22 mouse cellular contexts compared by ENCODE assay signal in genomic region chr11:83867571-83867970, GRCm38 (mm10). TPM values are rescaled to one million over a fixed set of nuclear protein-coding genes. Genes with fewer than 3 reads are reported as not detected.
DNase-seq lines count a peak whose midpoint lies in the region; ATAC-seq and TF ChIP-seq lines count a peak whose summit lies in the region.
"Had no signal": no experiment of that assay in that cellular context is flagged by ENCODE, and none has a peak within 500 bp of the region (broad histone marks: within the 10 kb centered on the region; RNA-seq: fewer than 3 reads in every experiment).

No protein-coding gene starts in this region.

- no peak for TF ChIP-seq CTCF in testis, adult 2 months (IDR thresholded peaks at IDR 0.05; ENCODE audit: control insufficient read depth, insufficient read depth, insufficient replicate concordance, low read depth, low read length)
- no peak for TF ChIP-seq CTCF in stomach, postnatal 0 days (IDR thresholded peaks at IDR 0.05; ENCODE audit: low read depth)

- TF ChIP-seq EP300 in stomach, postnatal 0 days (optimal IDR thresholded peaks at IDR 0.05) = no peak

- H3K9ac ChIP-seq in midbrain, embryonic 13.5 days (replicated peaks) = no peak overlapping the region
- H3K9ac ChIP-seq in stomach, postnatal 0 days (ENCODE audit: low read length) = no peak overlapping the region
- no peak overlapping the region for H3K9ac ChIP-seq in intestine, embryonic 15.5 days
- H3K9ac ChIP-seq: embryonic facial prominence, embryonic 12.5 days; forebrain, embryonic 12.5 days; forebrain, postnatal 0 days; heart, embryonic 15.5 days; hindbrain, embryonic 15.5 days had no signal

- H3K4me3 ChIP-seq in midbrain, embryonic 10.5 days = no peak overlapping the region
- no peak overlapping the region for H3K4me3 ChIP-seq in midbrain, embryonic 13.5 days (replicated peaks)
- peak overlapping the region; percentile 45 for H3K4me3 ChIP-seq in testis, adult 2 months (ENCODE audit: control insufficient read depth, low read depth, low read length)
- no peak overlapping the region for H3K4me3 ChIP-seq in stomach, postnatal 0 days (ENCODE audit: low read depth, low read length)
- H3K4me3 ChIP-seq in intestine, embryonic 15.5 days (replicated peaks) = no peak overlapping the region
- H3K4me3 ChIP-seq: embryonic facial prominence, embryonic 12.5 days; forebrain, embryonic 12.5 days; heart, adult 2 months; heart, embryonic 15.5 days; hindbrain, embryonic 15.5 days had no signal

- 37% methylated on average over 3 of the region's 3 CpGs for WGBS in midbrain, embryonic 10.5 days
- WGBS in midbrain, embryonic 13.5 days = 36% methylated on average over 3 of the region's 3 CpGs
- 65% methylated on average over 3 of the region's 3 CpGs for WGBS in stomach, postnatal 0 days
- 51% methylated on average over 3 of the region's 3 CpGs for WGBS in intestine, embryonic 15.5 days

- H3K27me3 ChIP-seq in midbrain, embryonic 10.5 days (ENCODE audit: low read depth, poor library complexity, severe bottlenecking) = peaks cover 77% of the 10 kb centered on the region
- peaks cover 49% of the 10 kb centered on the region for H3K27me3 ChIP-seq in midbrain, embryonic 13.5 days
- H3K27me3 ChIP-seq in testis, adult 2 months (ENCODE audit: control insufficient read depth, insufficient read depth, low read length) = no peaks in the 10 kb centered on the region
- H3K27me3 ChIP-seq in stomach, postnatal 0 days (ENCODE audit: control insufficient read depth, insufficient read depth, low read length) = no peaks in the 10 kb centered on the region
- no peaks in the 10 kb centered on the region for H3K27me3 ChIP-seq in intestine, embryonic 15.5 days (replicated peaks)
- H3K27me3 ChIP-seq: embryonic facial prominence, embryonic 12.5 days had no signal

- no peak for ATAC-seq in midbrain, embryonic 13.5 days
- ATAC-seq in stomach, postnatal 0 days (ENCODE audit: low FRiP score, low TSS enrichment) = no peak
- no peak for ATAC-seq in intestine, embryonic 15.5 days
- ATAC-seq: forebrain, postnatal 0 days had no signal

- TF ChIP-seq POLR2A in testis, adult 2 months (IDR thresholded peaks at IDR 0.05; ENCODE audit: control insufficient read depth, low read depth, low read length) = no peak

- H3K36me3 ChIP-seq in midbrain, embryonic 10.5 days = no peaks in the 10 kb centered on the region
- H3K36me3 ChIP-seq in midbrain, embryonic 13.5 days = no peaks in the 10 kb centered on the region
- H3K36me3 ChIP-seq in testis, adult 2 months (ENCODE audit: control insufficient read depth, insufficient read depth, low read length) = no peaks in the 10 kb centered on the region
- no peaks in the 10 kb centered on the region for H3K36me3 ChIP-seq in stomach, postnatal 0 days (ENCODE audit: control insufficient read depth, insufficient read depth, low read length)
- no peaks in the 10 kb centered on the region for H3K36me3 ChIP-seq in intestine, embryonic 15.5 days
- H3K36me3 ChIP-seq: embryonic facial prominence, embryonic 12.5 days; forebrain, embryonic 12.5 days; heart, embryonic 15.5 days; hindbrain, embryonic 15.5 days had no signal

- H3K4me1 ChIP-seq in midbrain, embryonic 10.5 days = peaks cover 43% of the 10 kb centered on the region
- peaks cover 10% of the 10 kb centered on the region; the same call in 1 of the 2 replicates for H3K4me1 ChIP-seq in midbrain, embryonic 13.5 days (replicated peaks)
- H3K4me1 ChIP-seq in testis, adult 2 months (ENCODE audit: control insufficient read depth, insufficient read depth, low read length) = peaks cover 2% of the 10 kb centered on the region
- H3K4me1 ChIP-seq in stomach, postnatal 0 days (replicated peaks; ENCODE audit: control insufficient read depth, insufficient read depth) = no peaks in the 10 kb centered on the region
- peaks cover 10% of the 10 kb centered on the region for H3K4me1 ChIP-seq in intestine, embryonic 15.5 days (replicated peaks)
- H3K4me1 ChIP-seq: embryonic facial prominence, embryonic 12.5 days; heart, embryonic 15.5 days; hindbrain, embryonic 15.5 days had no signal

- 0 out of 2 replicates have a peak overlapping the region, but pooled peaks have one; percentile 6 for H3K27ac ChIP-seq in midbrain, embryonic 10.5 days (replicated peaks)
- no peak overlapping the region for H3K27ac ChIP-seq in midbrain, embryonic 13.5 days
- no peak overlapping the region for H3K27ac ChIP-seq in testis, adult 2 months (ENCODE audit: control insufficient read depth, insufficient read depth, low read depth, low read length)
- 0 out of 2 replicates have a peak overlapping the region, but pooled peaks have one; percentile 13 for H3K27ac ChIP-seq in stomach, postnatal 0 days (replicated peaks)
- H3K27ac ChIP-seq in intestine, embryonic 15.5 days = no peak overlapping the region
- H3K27ac ChIP-seq: embryonic facial prominence, embryonic 12.5 days; forebrain, embryonic 12.5 days; heart, adult 2 months; heart, embryonic 15.5 days; hindbrain, embryonic 15.5 days had no signal

- H3K4me2 ChIP-seq in midbrain, embryonic 13.5 days (replicated peaks) = no peak overlapping the region
- no peak overlapping the region for H3K4me2 ChIP-seq in stomach, postnatal 0 days (replicated peaks; ENCODE audit: low read depth)
- no peak overlapping the region for H3K4me2 ChIP-seq in intestine, embryonic 15.5 days (replicated peaks)
- H3K4me2 ChIP-seq: embryonic facial prominence, embryonic 12.5 days; forebrain, embryonic 12.5 days; heart, embryonic 11.5 days; heart, embryonic 15.5 days; hindbrain, embryonic 15.5 days had no signal

- H3K9me3 ChIP-seq in midbrain, embryonic 10.5 days (replicated peaks) = no peaks in the 10 kb centered on the region
- no peaks in the 10 kb centered on the region for H3K9me3 ChIP-seq in midbrain, embryonic 13.5 days
- H3K9me3 ChIP-seq in stomach, postnatal 0 days (ENCODE audit: control insufficient read depth, low read length) = no peaks in the 10 kb centered on the region
- H3K9me3 ChIP-seq in intestine, embryonic 15.5 days = no peaks in the 10 kb centered on the region
- H3K9me3 ChIP-seq: embryonic facial prominence, embryonic 12.5 days; forebrain, embryonic 12.5 days; heart, embryonic 15.5 days; hindbrain, embryonic 15.5 days had no signal

- DNase-seq in midbrain, embryonic 10.5 days (ENCODE audit: low spot score) = no peak
- DNase-seq in testis, postnatal 10 days (ENCODE audit: low spot score) = no peak
- peak; percentile 17 for DNase-seq in embryo, embryonic 11 days
- no peak for DNase-seq in stomach, postnatal 0 days (ENCODE audit: low spot score)
- no peak for DNase-seq in spleen, adult 12 weeks (ENCODE audit: low spot score)
- DNase-seq: adrenal gland, adult 2 months; adrenal gland, postnatal 36 days; cerebellum, adult 11 months; cerebellum, adult 9-10 months; cerebellum, postnatal 25 days; forebrain, postnatal 0 days; gastrocnemius, postnatal 14 days; heart, adult 2 months; heart, postnatal 14 days had no signal

RNA-seq across cellular contexts. Expression of gene Hnf1b, which starts 17.7 kb away (rescaled TPM):
- polyA plus RNA-seq in midbrain, embryonic 10.5 days (2016; fragmentation: Nextera tagmentation; extraction: Ambion mirVana) = not detected in 2 replicates
- polyA plus RNA-seq in midbrain, embryonic 13.5 days (2015; fragmentation: Nextera tagmentation; extraction: Ambion mirVana) = 0.10 TPM in 1 of 2 replicates, not detected in the other
- polyA plus RNA-seq in testis, adult 2 months (2012; rRNA removed) = 37.1 and 40.7 TPM in 2 replicates
- 4.8 and 5.0 TPM in 2 replicates for polyA plus RNA-seq in stomach, postnatal 0 days (2015; fragmentation: Nextera tagmentation; extraction: Ambion mirVana)
- polyA plus RNA-seq in intestine, embryonic 15.5 days (2015; fragmentation: Nextera tagmentation; extraction: Ambion mirVana) = 9.3 and 11.2 TPM in 2 replicates
- polyA plus RNA-seq: embryonic facial prominence, embryonic 12.5 days; forebrain, embryonic 12.5 days had no signal

Comparison
In these comparisons a context has a peak if more than half of its experiments do, and no peak if none do; other contexts are left out.
1. H3K27ac ChIP-seq: peak in midbrain, embryonic 10.5 days (single experiment) and stomach, postnatal 0 days (single experiment); none in midbrain, embryonic 13.5 days (single experiment), testis, adult 2 months (single experiment) and intestine, embryonic 15.5 days (single experiment).